Mouse (Mus musculus): Measurements from ENCODE around the gene Zbtb33. TPM values are rescaled to one million over a fixed set of nuclear protein-coding genes. Genes with fewer than 3 reads are reported as not detected.

The Zbtb33 gene
- total RNA-seq, 2 experiments from 2014 or later: 5.5 to 6.4 TPM

Small RNAs within 50 kb of the gene (microRNA-seq; reads per million reads assigned to microRNA genes)
- gene Mir3110: 0 reads per million in 2 experiments

Other genes starting within 250 kb of the Zbtb33 start
- gene Btg1-ps1, start 171.0 kb upstream of the Zbtb33 start, total RNA-seq (2021): not detected
- not detected for gene Btg1-ps2, start 146.7 kb upstream of the Zbtb33 start, total RNA-seq (2021)
- not detected for gene Rhox10, start 123.3 kb upstream of the Zbtb33 start, total RNA-seq (2021)
- not detected for gene Rhox11, start 104.7 kb upstream of the Zbtb33 start, total RNA-seq (2021)
- gene Rhox12, start 78.9 kb upstream of the Zbtb33 start, total RNA-seq (2021): not detected
- gene Rhox13, start 68.6 kb upstream of the Zbtb33 start, total RNA-seq (2021): not detected
- under 1 TPM; 0.17 to 0.38 TPM for gene Tmem255a, start 62.6 kb downstream of the Zbtb33 start, total RNA-seq (2021)
- 1 to 10 TPM; 3.0 to 4.7 TPM for gene Atp1b4, start 126.4 kb downstream of the Zbtb33 start, total RNA-seq (2021)